Mouse (Mus musculus): ENCODE measurements around the gene Slc12a9. TPM values are rescaled to one million over a fixed set of nuclear protein-coding genes. Genes with fewer than 3 reads are reported as not detected.
"Not testable (repeated sequence)": the region's sequence is repeated elsewhere in the genome, so short reads cannot be mapped to it uniquely, and the experiment has no call there.

Slc12a9 gene
- polyA plus RNA-seq, 1 experiment: 14.4 TPM

GRCm38 (mm10) chr5:137287032-137287952 lies 46.1 kb downstream of the Slc12a9 start, which contains the start of gene Ache:
Gene Ache (plus strand): TSS chr5:137287519.
- Histone ChIP-seq H3K4me1 (ENCODE audit: control insufficient read depth, insufficient read depth, low read length) (no peaks in the 10 kb centered on the region; the same call in 1 of the 2 replicates), H3K4me3 (replicated peaks; ENCODE audit: control insufficient read depth, low read depth, low read length) (peak within 1 kb of the TSS; percentile 63), H3K27ac (ENCODE audit: control insufficient read depth, insufficient read depth, low read depth, low read length, poor library complexity) (peak within 1 kb of the TSS; percentile 80)
- WGBS: 6% methylated on average over 40 of the region's 40 CpGs
- TF ChIP-seq POLR2A (IDR thresholded peaks at IDR 0.05; ENCODE audit: borderline replicate concordance, control insufficient read depth, low read depth, low read length) (no peak), CTCF (IDR thresholded peaks at IDR 0.05; ENCODE audit: control insufficient read depth, insufficient read depth, low read length) (no peak)

GRCm38 (mm10) chr5:137286655-137287031 lies 46.8 kb downstream of the Slc12a9 start:
- H3K4me1 ChIP-seq (ENCODE audit: control insufficient read depth, insufficient read depth, low read length): no peaks in the 10 kb centered on the region; the same call in 1 of the 2 replicates
- under 1% methylated on average over 14 of the region's 16 CpGs for WGBS
- H3K27ac ChIP-seq (ENCODE audit: control insufficient read depth, insufficient read depth, low read depth, low read length, poor library complexity): no peak overlapping the region
- peak overlapping the region; percentile 63 for H3K4me3 ChIP-seq (replicated peaks; ENCODE audit: control insufficient read depth, low read depth, low read length)
- TF ChIP-seq CTCF (IDR thresholded peaks at IDR 0.05; ENCODE audit: control insufficient read depth, insufficient read depth, low read length) (peak; percentile 100), POLR2A (IDR thresholded peaks at IDR 0.05; ENCODE audit: borderline replicate concordance, control insufficient read depth, low read depth, low read length) (no peak)

GRCm38 (mm10) chr5:137285986-137286385 lies 47.4 kb downstream of the Slc12a9 start:
- no peak for TF ChIP-seq CTCF (IDR thresholded peaks at IDR 0.05; ENCODE audit: control insufficient read depth, insufficient read depth, low read length)
- no peak for TF ChIP-seq POLR2A (IDR thresholded peaks at IDR 0.05; ENCODE audit: borderline replicate concordance, control insufficient read depth, low read depth, low read length)
- 33% methylated on average over 7 of the region's 7 CpGs for WGBS
- H3K27ac ChIP-seq (ENCODE audit: control insufficient read depth, insufficient read depth, low read depth, low read length, poor library complexity): no peak overlapping the region
- no peak overlapping the region for H3K4me3 ChIP-seq (replicated peaks; ENCODE audit: control insufficient read depth, low read depth, low read length)
- no peaks in the 10 kb centered on the region; the same call in 1 of the 2 replicates for H3K4me1 ChIP-seq (ENCODE audit: control insufficient read depth, insufficient read depth, low read length)

GRCm38 (mm10) chr5:137285045-137285444 lies 48.4 kb downstream of the Slc12a9 start:
- TF ChIP-seq CTCF (IDR thresholded peaks at IDR 0.05; ENCODE audit: control insufficient read depth, insufficient read depth, low read length) (peak; percentile 35; the same call in 1 of the 2 replicates), POLR2A (IDR thresholded peaks at IDR 0.05; ENCODE audit: borderline replicate concordance, control insufficient read depth, low read depth, low read length) (no peak)
- WGBS: 53% methylated on average over 5 of the region's 5 CpGs

GRCm38 (mm10) chr5:137284411-137284810 lies 49.0 kb downstream of the Slc12a9 start:
- not testable (repeated sequence) for H3K4me3 ChIP-seq (replicated peaks; ENCODE audit: control insufficient read depth, low read depth, low read length); H3K4me1 ChIP-seq (ENCODE audit: control insufficient read depth, insufficient read depth, low read length); H3K27ac ChIP-seq (ENCODE audit: control insufficient read depth, insufficient read depth, low read depth, low read length, poor library complexity)
- 81% methylated on average over 6 of the region's 6 CpGs for WGBS

More at GRCm38 (mm10) chr5:137285045-137285444, 48.4 kb downstream of the Slc12a9 start:
- no peaks in the 10 kb centered on the region; the same call in 1 of the 2 replicates for H3K4me1 ChIP-seq (ENCODE audit: control insufficient read depth, insufficient read depth, low read length)
- no peak overlapping the region for H3K4me3 ChIP-seq (replicated peaks; ENCODE audit: control insufficient read depth, low read depth, low read length)
- no peak overlapping the region for H3K27ac ChIP-seq (ENCODE audit: control insufficient read depth, insufficient read depth, low read depth, low read length, poor library complexity)

- no peak for TF ChIP-seq POLR2A (IDR thresholded peaks at IDR 0.05; ENCODE audit: borderline replicate concordance, control insufficient read depth, low read depth, low read length)
- TF ChIP-seq CTCF (IDR thresholded peaks at IDR 0.05; ENCODE audit: control insufficient read depth, insufficient read depth, low read length): peak; percentile 27; the same call in 1 of the 2 replicates
- WGBS: 48% methylated on average over 18 of the region's 18 CpGs
- Histone ChIP-seq H3K27ac (ENCODE audit: control insufficient read depth, insufficient read depth, low read depth, low read length, poor library complexity) (no peak overlapping the region), H3K4me1 (ENCODE audit: control insufficient read depth, insufficient read depth, low read length) (no peaks in the 10 kb centered on the region; the same call in 1 of the 2 replicates), H3K4me3 (replicated peaks; ENCODE audit: control insufficient read depth, low read depth, low read length) (no peak overlapping the region)
Observed at GRCm38 (mm10) chr5:137277360-137278342, 55.7 kb downstream of the Slc12a9 start.

- 14% methylated on average over 16 of the region's 18 CpGs for WGBS
- no peak overlapping the region for H3K27ac ChIP-seq (ENCODE audit: control insufficient read depth, insufficient read depth, low read depth, low read length, poor library complexity)
- no peak for TF ChIP-seq CTCF (IDR thresholded peaks at IDR 0.05; ENCODE audit: control insufficient read depth, insufficient read depth, low read length)
- no peak for TF ChIP-seq POLR2A (IDR thresholded peaks at IDR 0.05; ENCODE audit: borderline replicate concordance, control insufficient read depth, low read depth, low read length)
- H3K4me3 ChIP-seq (replicated peaks; ENCODE audit: control insufficient read depth, low read depth, low read length): peak overlapping the region; percentile 53
- H3K4me1 ChIP-seq (ENCODE audit: control insufficient read depth, insufficient read depth, low read length): peaks cover 8% of the 10 kb centered on the region
Observed at GRCm38 (mm10) chr5:137268131-137268910, 65.1 kb downstream of the Slc12a9 start.
